In genomic region chr9:44357207-44357606, GRCm38 (mm10) we compare ENCODE assay signal across 7 mouse cellular contexts. TPM values are rescaled to one million over a fixed set of nuclear protein-coding genes. Genes with fewer than 3 reads are reported as not detected.
DNase-seq lines count a peak whose midpoint lies in the region; ATAC-seq lines count a peak whose summit lies in the region.

No protein-coding gene starts in this region.

- no peak overlapping the region for H3K4me3 ChIP-seq in liver, embryonic 11.5 days (ENCODE audit: low read depth, low read length)
- peak overlapping the region; percentile 5 for H3K4me3 ChIP-seq in erythroblast, embryonic 14.5 days (replicated peaks)
- H3K4me3 ChIP-seq in heart, embryonic 11.5 days (ENCODE audit: low read depth, low read length) = no peak overlapping the region

- no peaks in the 10 kb centered on the region for H3K9me3 ChIP-seq in liver, embryonic 11.5 days (ENCODE audit: control insufficient read depth, low read length)
- no peaks in the 10 kb centered on the region for H3K9me3 ChIP-seq in erythroblast, embryonic 14.5 days (ENCODE audit: control insufficient read depth, low read length)
- no peaks in the 10 kb centered on the region for H3K9me3 ChIP-seq in heart, embryonic 11.5 days (replicated peaks; ENCODE audit: control insufficient read depth, low read length)

- H3K4me1 ChIP-seq in liver, embryonic 11.5 days (replicated peaks; ENCODE audit: control insufficient read depth, insufficient read depth, low read length) = peaks cover 4% of the 10 kb centered on the region
- peaks cover 42% of the 10 kb centered on the region for H3K4me1 ChIP-seq in erythroblast, embryonic 14.5 days (ENCODE audit: control insufficient read depth)
- H3K4me1 ChIP-seq in heart, embryonic 11.5 days (ENCODE audit: control insufficient read depth, insufficient read depth, low read length) = 0 out of 2 replicates have a peak, but pooled peaks cover 4% of the 10 kb centered on the region

- no peak overlapping the region for H3K27ac ChIP-seq in liver, embryonic 11.5 days (ENCODE audit: low read depth, low read length)
- no peak overlapping the region for H3K27ac ChIP-seq in heart, embryonic 11.5 days (ENCODE audit: low read depth, low read length)

- peak; percentile 59; the same call in 1 of the 2 replicates for ATAC-seq in liver, embryonic 11.5 days (replicated peaks; ENCODE audit: low FRiP score)
- no peak for ATAC-seq in monocyte, adult 5-6 weeks (replicated peaks; ENCODE audit: insufficient number of reproducible peaks, low FRiP score, low TSS enrichment, poor library complexity, severe bottlenecking)
- ATAC-seq in heart, embryonic 11.5 days (replicated peaks; ENCODE audit: insufficient number of reproducible peaks, low FRiP score, low TSS enrichment) = no peak

- no peak overlapping the region for H3K4me2 ChIP-seq in liver, embryonic 11.5 days
- H3K4me2 ChIP-seq in heart, embryonic 11.5 days = no peak overlapping the region

- WGBS in liver, embryonic 11.5 days = 73% methylated on average over 4 of the region's 4 CpGs
- WGBS in heart, embryonic 11.5 days (ENCODE audit: insufficient replicate concordance) = 72% methylated on average over 4 of the region's 4 CpGs

- DNase-seq in liver, embryonic 11.5 days (ENCODE audit: low spot score) = no peak
- DNase-seq in liver (no peak), NIH3T3 (ENCODE audit: low read depth) (peak; percentile 59)
- DNase-seq in retina, postnatal 1 day = peak; percentile 56

- H3K9ac ChIP-seq in liver, embryonic 11.5 days (ENCODE audit: low read depth, low read length) = no peak overlapping the region
- no peak overlapping the region for H3K9ac ChIP-seq in heart, embryonic 11.5 days (ENCODE audit: low read depth, low read length)

- peaks cover 54% of the 10 kb centered on the region for H3K36me3 ChIP-seq in liver, embryonic 11.5 days (ENCODE audit: control insufficient read depth, insufficient read depth, low read length)
- peaks cover 76% of the 10 kb centered on the region for H3K36me3 ChIP-seq in erythroblast, embryonic 14.5 days (ENCODE audit: control insufficient read depth)
- peaks cover 39% of the 10 kb centered on the region for H3K36me3 ChIP-seq in heart, embryonic 11.5 days (ENCODE audit: control insufficient read depth, insufficient read depth, low read length)

- no peaks in the 10 kb centered on the region for H3K27me3 ChIP-seq in liver, embryonic 11.5 days (replicated peaks; ENCODE audit: control insufficient read depth, insufficient read depth, low read length)
- no peaks in the 10 kb centered on the region for H3K27me3 ChIP-seq in erythroblast, embryonic 14.5 days (ENCODE audit: control insufficient read depth)
- no peaks in the 10 kb centered on the region for H3K27me3 ChIP-seq in heart, embryonic 11.5 days (ENCODE audit: control insufficient read depth, insufficient read depth, low read length)

RNA-seq across cellular contexts. Expression of gene Vps11, which starts 4.3 kb away (rescaled TPM):
- 25.2 and 26.1 TPM in 2 replicates for polyA plus RNA-seq in liver, embryonic 11.5 days (2014; fragmentation: Nextera tagmentation; extraction: Ambion mirVana)
- 1.4 and 1.5 TPM in 2 replicates for polyA plus RNA-seq in erythroblast, embryonic 14.5 days (2012)
- 27.4 to 38.1 TPM (median 32.2 TPM) in 3 replicates for total RNA-seq in monocyte, adult 5-6 weeks (2017)
- 15.1 and 19.8 TPM in 2 replicates for polyA plus RNA-seq in heart, embryonic 11.5 days (2014; fragmentation: Nextera tagmentation; extraction: Ambion mirVana)

RNA-seq across cellular contexts. Expression of gene Hmbs, which starts 13.2 kb away (rescaled TPM):
- 879 and 949 TPM in 2 replicates for polyA plus RNA-seq in liver, embryonic 11.5 days (2014; fragmentation: Nextera tagmentation; extraction: Ambion mirVana)
- polyA plus RNA-seq in erythroblast, embryonic 14.5 days (2012) = 331 and 361 TPM in 2 replicates
- 8.2 to 19.1 TPM (median 15.1 TPM) in 3 replicates for total RNA-seq in monocyte, adult 5-6 weeks (2017)
- polyA plus RNA-seq in heart, embryonic 11.5 days (2014; fragmentation: Nextera tagmentation; extraction: Ambion mirVana) = 258 and 291 TPM in 2 replicates

RNA-seq across cellular contexts. Expression of gene Hyou1, which starts 22.1 kb away (rescaled TPM):
- 37.1 and 37.7 TPM in 2 replicates for polyA plus RNA-seq in liver, embryonic 11.5 days (2014; fragmentation: Nextera tagmentation; extraction: Ambion mirVana)
- 0.69 and 0.80 TPM in 2 replicates for polyA plus RNA-seq in erythroblast, embryonic 14.5 days (2012)
- 47.1 to 80.0 TPM (median 54.2 TPM) in 3 replicates for total RNA-seq in monocyte, adult 5-6 weeks (2017)
- 18.2 and 19.4 TPM in 2 replicates for polyA plus RNA-seq in heart, embryonic 11.5 days (2014; fragmentation: Nextera tagmentation; extraction: Ambion mirVana)

RNA-seq across cellular contexts. Expression of gene H2afx, which starts 22.7 kb away (rescaled TPM):
- 250 TPM in 2 replicates for polyA plus RNA-seq in liver, embryonic 11.5 days (2014; fragmentation: Nextera tagmentation; extraction: Ambion mirVana)
- polyA plus RNA-seq in erythroblast, embryonic 14.5 days (2012) = 364 and 434 TPM in 2 replicates
- total RNA-seq in monocyte, adult 5-6 weeks (2017) = 8.1 to 12.3 TPM (median 8.6 TPM) in 3 replicates
- polyA plus RNA-seq in heart, embryonic 11.5 days (2014; fragmentation: Nextera tagmentation; extraction: Ambion mirVana) = 199 and 232 TPM in 2 replicates

RNA-seq across cellular contexts. Expression of gene Dpagt1, which starts 31.4 kb away (rescaled TPM):
- 39.5 and 41.9 TPM in 2 replicates for polyA plus RNA-seq in liver, embryonic 11.5 days (2014; fragmentation: Nextera tagmentation; extraction: Ambion mirVana)
- 0.15 and 0.20 TPM in 2 replicates for polyA plus RNA-seq in erythroblast, embryonic 14.5 days (2012)
- total RNA-seq in monocyte, adult 5-6 weeks (2017) = 1.8 to 5.6 TPM (median 2.3 TPM) in 3 replicates
- polyA plus RNA-seq in heart, embryonic 11.5 days (2014; fragmentation: Nextera tagmentation; extraction: Ambion mirVana) = 40.2 and 46.3 TPM in 2 replicates

Comparison
In these comparisons a context has a peak if more than half of its experiments do, and no peak if none do; other contexts are left out.
1. DNase-seq: peak in NIH3T3 (single experiment) and retina, postnatal 1 day (single experiment); none in liver, embryonic 11.5 days (single experiment) and liver (single experiment).
2. RNA of gene Hyou1, which starts 22.1 kb away (polyA plus RNA-seq): 37.1 to 37.7 TPM in liver, embryonic 11.5 days and 18.2 to 19.4 TPM in heart, embryonic 11.5 days; 0.69 to 0.80 TPM in erythroblast, embryonic 14.5 days; every median in the first group is over 10 times any median in the second.